Mouse (Mus musculus) liver, embryonic 11.5 days (tissue): ENCODE measurements at regions not wholly inside any gene's neighbourhood (a gene's known extent, or its start where the extent isn't known, plus 50 kb on each side); places are given as distances from the start of the nearest gene placed in this dataset.

ENCODE experiments used
- ATAC-seq: fragments of 200-750 bp; cut with Nextera tagmentation; replicated peaks from 2 replicates; pipeline ENCODE4 v1.8.0; 2017; ENCODE audit warnings: moderate number of reproducible peaks, mild to moderate bottlenecking, moderate TSS enrichment, moderate library complexity; ENCODE audit not compliant: low FRiP score
- DNase-seq: peaks from one replicate; pipeline ENCODE4 v3.0.0-alpha.2; 2017; ENCODE audit warnings: low spot score
- H3K27ac ChIP-seq: fragments of 300-500 bp; sonication (generic); 2 replicates; pipeline ENCODE4 v1.5.1; 2014; ENCODE audit warnings: mild to moderate bottlenecking, low read depth, low read length, control low read depth
- H3K27me3 ChIP-seq: fragments of 300-500 bp; sonication (generic); replicated peaks from 2 replicates; pipeline ENCODE4 v1.6.1; 2014; ENCODE audit warnings: low read length, mixed read lengths; ENCODE audit not compliant: control insufficient read depth, insufficient read depth
- H3K36me3 ChIP-seq: fragments of 300-500 bp; sonication (generic); 2 replicates; pipeline ENCODE4 v1.6.1; 2014; ENCODE audit warnings: mild to moderate bottlenecking, low read length, moderate library complexity, mixed read lengths; ENCODE audit not compliant: control insufficient read depth, insufficient read depth
- H3K4me1 ChIP-seq: fragments of 300-500 bp; sonication (generic); replicated peaks from 2 replicates; pipeline ENCODE4 v1.6.1; 2014; ENCODE audit warnings: low read length, mixed read lengths; ENCODE audit not compliant: control insufficient read depth, insufficient read depth
- H3K4me2 ChIP-seq: fragments of 300-500 bp; sonication (generic); 2 replicates; pipeline ENCODE4 v1.6.1; 2014; ENCODE audit warnings: mild to moderate bottlenecking, control low read depth, moderate library complexity
- H3K4me3 ChIP-seq: fragments of 300-500 bp; sonication (generic); 2 replicates; pipeline ENCODE4 v1.5.1; 2014; ENCODE audit warnings: low read depth, low read length, control low read depth
- H3K9ac ChIP-seq: fragments of 300-500 bp; sonication (generic); 2 replicates; pipeline ENCODE4 v1.6.1; 2014; ENCODE audit warnings: low read depth, low read length, control low read depth
- H3K9me3 ChIP-seq: fragments of 300-500 bp; sonication (generic); 2 replicates; pipeline ENCODE4 v1.6.1; 2016; ENCODE audit warnings: low read length, inconsistent platforms, mixed read lengths; ENCODE audit not compliant: control insufficient read depth
- WGBS: fragments of 180-500 bp; shearing (Covaris S2); extraction: QIAGEN DNeasy Blood & Tissue Kit; methylation state at CpG from one replicate; pipeline ENCODE4 v1.1.7; 2014; 5-methylcytosine and 5-hydroxymethylcytosine counted together

DNA sequence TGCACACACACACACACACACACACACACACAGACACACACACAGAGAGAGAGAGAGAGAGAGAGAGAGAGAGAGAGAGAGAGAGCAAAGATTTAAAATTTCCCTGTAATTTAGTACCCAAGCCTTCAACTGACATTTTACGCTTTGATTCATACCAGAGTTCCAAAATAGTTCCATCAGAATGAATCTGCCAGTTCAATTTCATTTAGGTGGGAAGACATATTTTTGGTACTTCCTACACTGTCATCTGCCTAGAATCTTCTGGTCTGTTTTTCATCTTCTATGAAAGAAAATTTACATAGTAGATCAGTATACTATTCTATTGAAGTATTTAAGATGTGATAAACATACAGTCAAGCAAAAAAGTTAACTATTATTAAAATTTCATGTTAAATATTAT, 1177.4 kb downstream of the Zpld1 start:
- H3K9ac ChIP-seq = no peak overlapping the region
- no peak for DNase-seq
- H3K9me3 ChIP-seq = no peaks in the 10 kb centered on the region
- H3K4me1 ChIP-seq = no peaks in the 10 kb centered on the region
- 86% methylated on average over 1 of the region's 1 CpGs for WGBS
- H3K27me3 ChIP-seq = no peaks in the 10 kb centered on the region
- H3K4me3 ChIP-seq = no peak overlapping the region
- no peak overlapping the region for H3K4me2 ChIP-seq
- H3K36me3 ChIP-seq = no peaks in the 10 kb centered on the region
- no peak overlapping the region for H3K27ac ChIP-seq
- ATAC-seq = no peak

DNA sequence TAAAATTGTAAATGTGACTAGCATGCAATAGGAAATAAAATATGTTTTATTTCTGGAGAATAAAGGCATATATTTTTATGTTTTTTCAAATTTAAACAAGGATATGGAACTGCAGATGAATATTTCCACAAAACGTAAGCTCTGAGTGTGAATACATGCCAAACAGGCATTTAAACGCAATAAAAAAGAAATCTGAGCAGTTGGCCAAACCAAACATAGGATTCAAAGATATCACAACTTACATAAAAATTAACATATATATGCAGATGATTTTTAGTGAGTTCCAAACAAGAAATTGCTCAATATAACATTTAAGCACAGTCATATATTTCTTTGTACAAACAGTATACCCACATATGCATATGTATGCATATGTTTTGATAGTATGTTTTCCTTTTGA, 1199.1 kb downstream of the Zpld1 start:
- WGBS = 83% methylated on average over 2 of the region's 2 CpGs
- no peaks in the 10 kb centered on the region for H3K4me1 ChIP-seq
- no peak overlapping the region for H3K4me3 ChIP-seq
- no peak for DNase-seq
- no peak for ATAC-seq
- no peak overlapping the region for H3K4me2 ChIP-seq
- H3K9me3 ChIP-seq = no peaks in the 10 kb centered on the region
- H3K27ac ChIP-seq = no peak overlapping the region
- no peak overlapping the region for H3K9ac ChIP-seq
- no peaks in the 10 kb centered on the region for H3K36me3 ChIP-seq
- H3K27me3 ChIP-seq = no peaks in the 10 kb centered on the region

DNA sequence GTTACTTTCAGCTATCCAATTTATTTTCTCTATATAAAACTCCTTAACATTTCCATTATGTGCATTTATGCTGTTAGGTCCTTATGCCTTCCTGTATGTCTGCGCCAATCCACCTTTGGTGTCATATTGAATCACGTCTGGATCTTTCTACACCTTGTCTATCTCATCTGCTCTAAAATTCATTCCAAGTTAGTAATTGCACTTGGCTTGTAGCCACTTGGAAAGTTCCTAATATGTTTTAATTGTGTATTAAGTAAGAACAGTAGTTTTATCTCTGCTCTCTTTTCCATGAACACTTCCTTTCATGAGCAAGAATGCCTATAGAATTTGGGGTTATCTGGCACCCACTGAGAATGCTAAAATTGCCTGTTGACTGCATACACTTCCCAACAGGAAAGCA, 1205.6 kb downstream of the Zpld1 start:
- WGBS = 79% methylated on average over 2 of the region's 2 CpGs
- Histone ChIP-seq H3K9ac (no peak overlapping the region), H3K4me1 (no peaks in the 10 kb centered on the region), H3K4me3 (no peak overlapping the region), H3K36me3 (no peaks in the 10 kb centered on the region), H3K9me3 (no peaks in the 10 kb centered on the region), H3K27ac (no peak overlapping the region), H3K27me3 (no peaks in the 10 kb centered on the region), H3K4me2 (no peak overlapping the region)
- no peak for DNase-seq
- ATAC-seq = no peak

DNA sequence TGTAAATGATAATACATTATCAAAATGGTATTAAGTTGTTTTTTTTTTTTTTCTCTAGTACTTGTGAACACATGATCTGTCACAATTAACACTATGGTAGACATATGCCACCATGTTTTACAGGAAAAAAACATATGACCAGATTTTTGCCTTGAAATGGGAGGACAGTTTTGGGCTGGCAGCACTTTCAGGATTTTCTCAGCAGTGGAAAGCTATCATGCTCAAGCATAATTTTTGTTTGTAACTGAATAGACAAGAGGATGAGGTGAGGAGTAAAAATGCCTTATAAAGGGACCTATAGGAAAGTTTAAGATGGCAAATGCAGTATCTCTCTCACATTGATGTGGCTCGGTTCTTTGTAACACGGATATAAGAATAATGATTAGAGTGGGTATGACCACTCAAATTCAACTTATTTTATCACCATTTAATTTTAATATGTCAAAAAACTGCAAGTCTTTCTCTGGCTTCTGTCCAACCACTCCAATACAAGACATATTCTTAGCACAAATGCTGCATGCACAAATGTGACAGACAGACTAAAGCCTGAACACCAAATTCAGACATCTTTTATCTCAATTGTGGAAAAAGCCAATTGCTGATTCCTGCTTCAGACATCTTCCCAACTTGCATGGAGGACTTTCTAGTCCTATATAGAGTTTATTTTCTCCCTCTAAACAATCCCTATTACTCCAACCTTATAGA, 1206.6 kb downstream of the Zpld1 start:
- no peak overlapping the region for H3K4me2 ChIP-seq
- H3K4me1 ChIP-seq = no peaks in the 10 kb centered on the region
- no peak overlapping the region for H3K27ac ChIP-seq
- ATAC-seq = no peak
- no peak overlapping the region for H3K9ac ChIP-seq
- no peak for DNase-seq
- no peaks in the 10 kb centered on the region for H3K9me3 ChIP-seq
- H3K4me3 ChIP-seq = no peak overlapping the region
- 80% methylated on average over 2 of the region's 2 CpGs for WGBS
- no peaks in the 10 kb centered on the region for H3K36me3 ChIP-seq
- H3K27me3 ChIP-seq = no peaks in the 10 kb centered on the region

DNA sequence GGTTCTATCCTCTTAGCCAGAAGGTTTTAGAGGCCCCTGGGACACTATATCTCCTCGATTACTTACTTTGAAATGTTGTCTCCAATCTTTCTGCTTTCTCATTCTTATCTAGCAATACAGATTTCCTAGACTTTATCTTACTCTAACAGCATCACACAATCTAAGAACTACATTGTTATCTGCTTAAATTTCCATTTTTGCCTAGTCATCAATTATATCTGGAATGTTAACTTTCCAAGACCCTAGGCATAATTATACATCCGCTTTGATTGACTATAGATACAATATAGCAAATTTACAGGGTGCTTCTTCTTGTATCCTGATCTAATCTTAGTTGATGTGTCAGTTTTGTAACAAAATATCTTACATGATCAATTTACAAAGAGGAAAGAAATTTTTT, 1217.3 kb downstream of the Zpld1 start:
- ATAC-seq (no peak), DNase-seq (no peak)
- Histone ChIP-seq H3K4me2 (no peak overlapping the region), H3K4me3 (no peak overlapping the region), H3K27ac (no peak overlapping the region), H3K27me3 (no peaks in the 10 kb centered on the region), H3K36me3 (no peaks in the 10 kb centered on the region), H3K4me1 (no peaks in the 10 kb centered on the region), H3K9ac (no peak overlapping the region), H3K9me3 (no peaks in the 10 kb centered on the region)
- WGBS = 68% methylated on average over 2 of the region's 2 CpGs

DNA sequence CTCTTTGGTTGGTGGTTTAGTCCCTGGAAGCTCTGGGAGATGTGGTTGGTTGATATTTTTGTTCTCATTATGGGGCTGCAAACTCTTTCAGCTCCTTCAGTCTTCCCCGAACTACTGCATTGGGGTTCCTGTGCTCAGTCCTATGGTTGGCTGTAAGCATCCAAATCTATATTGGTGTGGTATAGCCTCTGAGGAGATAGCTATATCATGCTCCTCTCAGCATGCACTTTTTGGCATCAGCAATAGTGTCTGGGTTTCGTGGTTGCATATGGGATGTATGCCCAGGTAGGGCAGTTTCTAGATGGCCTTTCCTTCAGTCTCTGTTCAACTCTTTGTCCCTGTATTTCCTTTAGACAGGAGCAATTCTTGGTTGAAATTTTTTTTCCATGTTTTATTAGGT, 1250.0 kb downstream of the Zpld1 start:
- H3K9ac ChIP-seq = no peak overlapping the region
- no peak for DNase-seq
- no peaks in the 10 kb centered on the region for H3K27me3 ChIP-seq
- no peak overlapping the region for H3K4me2 ChIP-seq
- 77% methylated on average over 2 of the region's 2 CpGs for WGBS
- no peaks in the 10 kb centered on the region for H3K36me3 ChIP-seq
- no peak overlapping the region for H3K27ac ChIP-seq
- no peaks in the 10 kb centered on the region for H3K9me3 ChIP-seq
- H3K4me3 ChIP-seq = no peak overlapping the region
- H3K4me1 ChIP-seq = no peaks in the 10 kb centered on the region
- ATAC-seq = no peak

DNA sequence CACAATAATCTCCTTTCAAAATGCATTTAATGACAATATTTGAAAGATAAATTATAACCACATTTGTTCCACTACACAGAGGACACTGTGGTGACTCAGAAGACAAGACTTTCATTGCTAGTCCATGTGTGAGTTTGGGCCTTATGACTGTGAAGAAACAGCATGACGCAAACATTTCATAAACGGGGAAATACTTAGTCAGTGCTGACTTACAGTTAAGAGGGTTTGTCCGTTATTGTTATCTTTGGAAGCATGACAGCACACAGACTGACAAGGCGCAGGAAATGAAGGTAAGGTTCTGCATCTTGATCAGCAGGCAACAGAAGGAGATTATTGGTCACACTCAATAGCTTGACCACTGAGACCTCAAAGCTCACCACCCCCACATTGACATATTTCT, 1255.8 kb downstream of the Zpld1 start:
- 73% methylated on average over 4 of the region's 4 CpGs for WGBS
- H3K4me2 ChIP-seq = no peak overlapping the region

DNA sequence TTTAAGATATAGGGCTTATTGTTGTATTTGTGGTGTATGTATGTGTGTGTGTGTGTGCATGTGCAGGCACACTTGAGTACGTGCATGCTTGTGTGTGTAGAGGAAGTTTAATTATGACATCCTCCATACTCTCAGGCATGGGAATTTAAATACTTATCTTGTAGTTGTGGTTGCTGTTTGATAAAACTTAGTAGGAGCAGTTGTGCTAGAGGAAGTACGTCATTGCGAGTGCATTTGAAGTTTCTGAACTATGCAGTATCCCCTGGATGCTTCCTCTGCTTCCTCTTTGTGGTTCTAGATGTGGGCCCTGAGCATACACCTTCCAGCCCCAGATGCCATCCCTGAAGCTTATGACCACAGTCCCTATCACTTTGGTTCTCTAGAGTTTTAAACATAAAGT, 1281.5 kb downstream of the Zpld1 start:
- no peaks in the 10 kb centered on the region for H3K4me1 ChIP-seq
- H3K27me3 ChIP-seq = no peaks in the 10 kb centered on the region
- H3K36me3 ChIP-seq = no peaks in the 10 kb centered on the region
- no peak overlapping the region for H3K4me2 ChIP-seq
- no peak for DNase-seq
- no peak overlapping the region for H3K4me3 ChIP-seq
- 57% methylated on average over 3 of the region's 3 CpGs for WGBS
- H3K9me3 ChIP-seq = no peaks in the 10 kb centered on the region
- no peak for ATAC-seq
- no peak overlapping the region for H3K27ac ChIP-seq
- H3K9ac ChIP-seq = no peak overlapping the region

More for the DNA sequence above, 1255.8 kb downstream of the Zpld1 start:
- H3K9me3 ChIP-seq = no peaks in the 10 kb centered on the region
- H3K4me3 ChIP-seq = no peak overlapping the region
- no peaks in the 10 kb centered on the region for H3K36me3 ChIP-seq
- H3K4me1 ChIP-seq = no peaks in the 10 kb centered on the region
- no peaks in the 10 kb centered on the region for H3K27me3 ChIP-seq
- no peak overlapping the region for H3K27ac ChIP-seq
- no peak for DNase-seq
- no peak for ATAC-seq
- no peak overlapping the region for H3K9ac ChIP-seq

DNA sequence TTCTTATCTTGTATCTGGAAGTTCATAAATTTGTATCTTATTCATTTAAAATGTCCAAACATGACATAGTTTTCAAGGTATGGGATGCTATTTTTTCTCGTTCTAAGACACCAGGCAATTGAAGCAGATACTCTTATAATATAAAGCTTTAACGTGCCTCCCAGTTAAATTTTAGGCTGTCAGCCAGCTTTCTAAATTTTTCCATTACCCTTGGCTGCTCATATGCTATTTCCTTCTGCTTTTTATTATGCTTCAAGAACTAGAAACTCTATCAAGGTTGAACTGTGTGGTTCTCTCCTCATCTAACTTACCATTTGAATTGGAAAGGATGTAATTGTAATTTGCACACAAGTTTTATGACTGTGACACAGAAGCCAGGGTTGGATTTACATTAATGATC, 1324.1 kb downstream of the Zpld1 start:
- Histone ChIP-seq H3K36me3 (no peaks in the 10 kb centered on the region), H3K27me3 (no peaks in the 10 kb centered on the region), H3K9ac (no peak overlapping the region), H3K27ac (no peak overlapping the region), H3K4me1 (no peaks in the 10 kb centered on the region), H3K9me3 (no peaks in the 10 kb centered on the region), H3K4me3 (no peak overlapping the region), H3K4me2 (no peak overlapping the region)
- ATAC-seq (no peak), DNase-seq (no peak)
- WGBS = 57% methylated on average over 2 of the region's 2 CpGs
